Mouse (Mus musculus): ENCODE data around the gene Mycbpap. TPM values are rescaled to one million over a fixed set of nuclear protein-coding genes. Genes with fewer than 3 reads are reported as not detected.

Mycbpap gene
- 3.6 and 4.9 TPM in 2 replicates for polyA plus RNA-seq (2012; rRNA removed)

DNA sequence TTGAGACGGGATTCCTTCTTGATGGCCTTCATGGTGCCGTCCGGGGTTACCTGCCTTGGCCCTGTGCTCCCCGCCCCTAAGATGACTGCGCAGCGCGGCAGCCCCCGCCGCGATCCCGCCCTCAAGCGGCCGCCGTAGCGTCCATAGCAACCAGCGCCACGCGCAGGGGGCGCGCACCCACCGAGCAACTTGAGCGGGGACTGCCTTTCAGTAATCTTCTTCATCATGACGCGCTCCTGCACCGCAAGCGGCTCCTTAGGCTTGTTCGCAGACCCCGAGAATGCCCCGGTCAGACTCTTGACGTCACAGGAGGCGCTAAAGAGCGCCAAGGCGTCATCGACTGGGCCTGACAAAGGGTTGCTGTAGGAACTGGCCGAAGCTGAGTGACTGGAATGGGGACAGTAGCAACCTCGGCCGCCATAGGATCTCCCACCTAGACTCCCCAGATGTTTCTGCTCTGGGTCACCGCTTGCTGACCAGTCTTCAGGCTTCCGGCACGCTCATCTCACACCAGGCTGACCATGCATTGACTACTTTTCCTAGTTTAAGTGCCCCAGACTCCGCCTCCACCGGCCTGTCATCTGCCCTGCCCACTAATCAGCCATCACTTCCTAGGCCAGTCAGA lies at the start of gene Mycbpap:
Mycbpap (minus strand) TSS at position 524 of the 625 bp plus-strand sequence.
- DNase-seq, result peak; percentile 79 to 87
- Histone ChIP-seq H3K27me3 (ENCODE audit: control insufficient read depth, insufficient read depth, low read length) (no peaks in the 10 kb centered on the region), H3K4me1 (ENCODE audit: control insufficient read depth, insufficient read depth, low read length) (0 out of 2 replicates have a peak, but pooled peaks cover 3% of the 10 kb centered on the region), H3K4me3 (replicated peaks; ENCODE audit: insufficient read depth, low read depth, low read length) (peak within 1 kb of the TSS; percentile 80), H3K27ac (ENCODE audit: insufficient read depth, low read length) (no peak within 1 kb of the TSS)
- TF ChIP-seq POLR2A (IDR thresholded peaks at IDR 0.05; ENCODE audit: borderline replicate concordance, insufficient read depth, low read length), result peak; percentile 20; the same call in 1 of the 2 replicates
- TF ChIP-seq CTCF (IDR thresholded peaks at IDR 0.05; ENCODE audit: borderline replicate concordance, insufficient read depth, low read depth, low read length), result peak; percentile 5; the same call in 1 of the 2 replicates
- 2% methylated on average over 42 of the region's 42 CpGs for WGBS

DNA sequence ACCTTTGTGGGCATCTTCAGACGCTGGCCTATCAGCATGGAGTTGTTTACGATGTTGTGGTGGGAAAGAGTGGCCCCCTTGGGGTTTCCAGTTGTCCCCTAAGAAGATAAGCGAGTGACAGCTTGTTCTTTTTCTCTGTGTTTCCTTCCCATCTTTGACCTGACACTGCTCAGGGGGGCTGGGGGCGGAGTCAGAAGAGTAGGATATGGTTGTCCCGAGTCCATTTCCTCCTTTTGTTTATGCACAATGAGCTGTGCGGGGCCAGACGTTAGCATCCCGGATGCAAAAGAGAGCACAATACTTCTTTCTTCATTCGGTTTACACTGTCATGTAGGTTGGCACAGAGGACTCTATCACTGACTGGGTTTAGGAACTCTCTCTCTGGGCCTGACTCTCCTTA lies 49.1 kb upstream of the Mycbpap start:
- H3K27ac ChIP-seq (ENCODE audit: insufficient read depth, low read length), result no peak overlapping the region
- H3K27me3 ChIP-seq (ENCODE audit: control insufficient read depth, insufficient read depth, low read length), result no peaks in the 10 kb centered on the region
- 42% methylated on average over 9 of the region's 9 CpGs for WGBS
- H3K4me3 ChIP-seq (replicated peaks; ENCODE audit: insufficient read depth, low read depth, low read length), result no peak overlapping the region
- no peak for DNase-seq
- H3K4me1 ChIP-seq (ENCODE audit: control insufficient read depth, insufficient read depth, low read length), result no peaks in the 10 kb centered on the region; the same call in 1 of the 2 replicates
- no peak for TF ChIP-seq POLR2A (IDR thresholded peaks at IDR 0.05; ENCODE audit: borderline replicate concordance, insufficient read depth, low read length)
- TF ChIP-seq CTCF (IDR thresholded peaks at IDR 0.05; ENCODE audit: borderline replicate concordance, insufficient read depth, low read depth, low read length), result no peak

DNA sequence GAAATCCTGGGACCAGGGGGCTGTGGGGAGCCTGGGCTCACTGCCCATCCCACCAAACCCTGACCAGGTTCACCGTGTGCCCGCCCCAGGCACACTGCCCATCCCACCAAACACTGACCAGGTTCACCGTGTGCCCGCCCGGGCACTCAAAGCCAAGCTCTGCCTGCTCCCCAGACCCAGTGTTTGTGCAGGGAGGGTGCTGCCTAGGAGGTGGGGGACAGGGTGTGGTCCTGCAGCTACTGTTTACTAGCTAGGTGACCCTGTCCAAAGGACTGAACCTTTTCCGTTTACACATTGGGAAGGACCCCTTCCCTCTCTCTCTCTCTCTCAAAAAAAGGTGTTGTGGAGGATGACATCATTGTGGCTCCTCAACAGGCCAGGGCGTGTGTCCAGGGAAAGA lies 45.8 kb upstream of the Mycbpap start:
- WGBS, result 64% methylated on average over 7 of the region's 7 CpGs

DNA sequence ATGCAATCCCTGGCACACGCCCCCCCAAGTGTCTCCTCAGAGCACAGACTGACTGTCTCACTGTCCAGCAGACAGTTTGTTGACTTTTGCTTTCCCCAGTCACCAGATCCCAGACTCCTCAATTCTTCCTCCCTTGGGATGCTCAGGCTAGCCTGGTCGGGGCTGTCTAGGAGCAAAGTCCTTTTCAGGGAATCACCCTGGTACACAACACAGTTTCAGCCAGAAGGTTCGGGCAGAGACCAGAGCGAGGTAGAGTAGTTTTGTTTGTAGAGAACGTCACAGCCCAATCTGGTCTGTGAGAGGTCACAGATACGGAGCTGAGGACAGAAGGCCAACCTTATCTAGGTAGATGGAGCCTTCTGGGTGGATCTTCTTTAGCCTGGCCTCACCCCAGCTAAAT lies 45.0 kb upstream of the Mycbpap start:
- Histone ChIP-seq H3K4me3 (replicated peaks; ENCODE audit: insufficient read depth, low read depth, low read length) (no peak overlapping the region), H3K27me3 (ENCODE audit: control insufficient read depth, insufficient read depth, low read length) (no peaks in the 10 kb centered on the region), H3K4me1 (ENCODE audit: control insufficient read depth, insufficient read depth, low read length) (no peaks in the 10 kb centered on the region; the same call in 1 of the 2 replicates), H3K27ac (ENCODE audit: insufficient read depth, low read length) (no peak overlapping the region)
- no peak for DNase-seq
- TF ChIP-seq POLR2A (IDR thresholded peaks at IDR 0.05; ENCODE audit: borderline replicate concordance, insufficient read depth, low read length) (no peak), CTCF (IDR thresholded peaks at IDR 0.05; ENCODE audit: borderline replicate concordance, insufficient read depth, low read depth, low read length) (no peak)
- WGBS, result 84% methylated on average over 6 of the region's 6 CpGs

More for the DNA sequence above, 45.8 kb upstream of the Mycbpap start:
- H3K4me1 ChIP-seq (ENCODE audit: control insufficient read depth, insufficient read depth, low read length), result no peaks in the 10 kb centered on the region; the same call in 1 of the 2 replicates
- DNase-seq, result no peak
- no peak for TF ChIP-seq CTCF (IDR thresholded peaks at IDR 0.05; ENCODE audit: borderline replicate concordance, insufficient read depth, low read depth, low read length)
- no peak for TF ChIP-seq POLR2A (IDR thresholded peaks at IDR 0.05; ENCODE audit: borderline replicate concordance, insufficient read depth, low read length)
- no peaks in the 10 kb centered on the region for H3K27me3 ChIP-seq (ENCODE audit: control insufficient read depth, insufficient read depth, low read length)
- H3K4me3 ChIP-seq (replicated peaks; ENCODE audit: insufficient read depth, low read depth, low read length), result no peak overlapping the region
- no peak overlapping the region for H3K27ac ChIP-seq (ENCODE audit: insufficient read depth, low read length)

DNA sequence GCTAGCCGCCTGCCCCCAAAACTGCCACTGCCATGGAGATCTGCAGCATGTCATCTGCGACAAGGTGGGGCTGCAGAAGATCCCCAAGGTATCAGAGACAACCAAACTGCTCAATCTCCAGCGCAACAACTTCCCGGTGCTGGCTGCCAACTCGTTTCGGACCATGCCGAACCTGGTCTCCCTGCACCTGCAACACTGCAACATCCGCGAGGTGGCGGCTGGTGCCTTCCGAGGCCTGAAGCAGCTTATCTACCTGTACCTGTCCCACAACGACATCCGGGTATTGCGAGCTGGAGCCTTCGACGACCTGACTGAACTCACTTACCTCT lies 43.6 kb upstream of the Mycbpap start:
- TF ChIP-seq CTCF (IDR thresholded peaks at IDR 0.05; ENCODE audit: borderline replicate concordance, insufficient read depth, low read depth, low read length) (no peak), POLR2A (IDR thresholded peaks at IDR 0.05; ENCODE audit: borderline replicate concordance, insufficient read depth, low read length) (no peak)
- DNase-seq, result no peak
- Histone ChIP-seq H3K4me1 (ENCODE audit: control insufficient read depth, insufficient read depth, low read length) (no peaks in the 10 kb centered on the region; the same call in 1 of the 2 replicates), H3K4me3 (replicated peaks; ENCODE audit: insufficient read depth, low read depth, low read length) (no peak overlapping the region), H3K27me3 (ENCODE audit: control insufficient read depth, insufficient read depth, low read length) (no peaks in the 10 kb centered on the region), H3K27ac (ENCODE audit: insufficient read depth, low read length) (no peak overlapping the region)
- 27% methylated on average over 16 of the region's 16 CpGs for WGBS

DNA sequence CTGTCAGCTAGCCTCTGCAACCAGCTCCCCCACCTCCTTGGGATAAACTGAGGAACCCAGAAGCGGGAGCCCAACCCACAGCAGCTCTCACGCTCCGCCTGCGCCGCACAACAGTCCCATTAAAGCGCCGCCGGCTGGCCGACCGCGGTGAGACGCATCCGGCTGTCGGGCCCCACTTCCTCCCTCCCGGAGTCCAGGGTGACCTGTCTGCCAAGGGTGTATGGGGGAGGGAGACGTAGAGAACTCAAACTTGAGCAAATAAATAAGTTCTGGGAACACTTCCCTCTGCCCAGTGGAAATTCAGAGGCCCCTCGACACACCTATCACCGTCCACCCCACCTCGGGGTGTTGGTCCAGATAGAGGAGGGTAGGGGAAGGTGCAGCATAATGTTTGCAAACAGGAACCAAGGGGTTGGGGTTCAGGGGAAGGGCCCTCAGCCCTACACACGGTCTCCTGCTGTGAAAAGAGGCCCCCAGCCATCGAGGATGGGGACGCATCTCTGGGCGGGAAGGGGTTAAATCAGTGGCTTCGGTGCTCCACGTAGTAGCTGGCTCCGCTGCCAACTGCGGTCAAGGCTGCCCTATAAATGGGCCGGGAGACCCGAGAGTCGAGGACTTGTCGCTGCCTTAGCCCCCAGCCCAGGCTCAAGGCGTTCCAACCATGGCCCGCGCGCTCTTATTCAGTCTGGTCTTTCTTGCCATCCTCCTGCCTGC lies 43.1 kb upstream of the Mycbpap start, which contains the start of gene Chad:
Chad (plus strand) TSS at position 611 of the 714 bp plus-strand sequence.
- WGBS, result 7% methylated on average over 35 of the region's 35 CpGs
- Histone ChIP-seq H3K27ac (ENCODE audit: insufficient read depth, low read length) (no peak within 1 kb of the TSS), H3K27me3 (ENCODE audit: control insufficient read depth, insufficient read depth, low read length) (no peaks in the 10 kb centered on the region), H3K4me1 (ENCODE audit: control insufficient read depth, insufficient read depth, low read length) (no peaks in the 10 kb centered on the region; the same call in 1 of the 2 replicates), H3K4me3 (replicated peaks; ENCODE audit: insufficient read depth, low read depth, low read length) (no peak within 1 kb of the TSS)
- no peak for DNase-seq
- TF ChIP-seq CTCF (IDR thresholded peaks at IDR 0.05; ENCODE audit: borderline replicate concordance, insufficient read depth, low read depth, low read length) (no peak), POLR2A (IDR thresholded peaks at IDR 0.05; ENCODE audit: borderline replicate concordance, insufficient read depth, low read length) (no peak)

DNA sequence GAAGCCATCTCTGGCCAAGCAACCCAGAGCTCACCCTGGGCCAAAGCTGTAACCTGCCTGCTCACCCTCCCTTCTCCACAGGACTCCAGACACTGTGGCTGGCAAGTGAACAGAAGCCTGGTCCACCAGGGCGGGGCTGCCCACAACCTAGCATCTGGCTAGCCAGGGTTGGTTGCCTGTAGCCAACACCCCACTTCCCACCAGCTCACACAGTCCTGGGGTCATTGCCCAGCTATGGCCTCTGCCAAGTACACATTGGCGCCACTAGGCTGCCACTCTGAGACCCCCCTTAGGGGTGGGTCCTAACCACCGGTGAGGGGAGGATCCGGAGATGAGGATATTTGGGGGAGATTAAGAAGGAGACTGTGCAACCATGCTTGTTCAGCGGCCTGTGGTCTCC lies 42.3 kb upstream of the Mycbpap start:
- no peak for TF ChIP-seq POLR2A (IDR thresholded peaks at IDR 0.05; ENCODE audit: borderline replicate concordance, insufficient read depth, low read length)
- no peak for TF ChIP-seq CTCF (IDR thresholded peaks at IDR 0.05; ENCODE audit: borderline replicate concordance, insufficient read depth, low read depth, low read length)
- no peak overlapping the region for H3K27ac ChIP-seq (ENCODE audit: insufficient read depth, low read length)
- no peak for DNase-seq
- H3K4me3 ChIP-seq (replicated peaks; ENCODE audit: insufficient read depth, low read depth, low read length), result no peak overlapping the region
- no peaks in the 10 kb centered on the region; the same call in 1 of the 2 replicates for H3K4me1 ChIP-seq (ENCODE audit: control insufficient read depth, insufficient read depth, low read length)
- H3K27me3 ChIP-seq (ENCODE audit: control insufficient read depth, insufficient read depth, low read length), result no peaks in the 10 kb centered on the region
- WGBS, result 47% methylated on average over 5 of the region's 5 CpGs
